Mouse (Mus musculus) lung, adult 2 months (tissue): ENCODE data around the gene Epop.

Experiments
- CTCF ChIP-seq: fragments of 200-500 bp; IDR thresholded peaks from 2 replicates; pipeline ENCODE4 v1.5.1; 2011; ENCODE audit warnings: mild to moderate bottlenecking, low read length, control low read depth; ENCODE audit not compliant: insufficient read depth
- POLR2A ChIP-seq: fragments of 200-500 bp; IDR thresholded peaks from 2 replicates; pipeline ENCODE4 v1.6.1; 2011; ENCODE audit warnings: low read depth, mild to moderate bottlenecking, control low read depth, low read length, borderline replicate concordance; ENCODE audit errors: extremely low read depth

GRCm38 (mm10) chr11:97579088-97579857 is 50.2 kb downstream of the Epop start:
- TF ChIP-seq CTCF, result no peak
- TF ChIP-seq POLR2A, result no peak
